Mouse (Mus musculus) heart, adult 9 months (tissue): ENCODE measurements at regions not wholly inside any gene's neighbourhood (a gene's known extent, or its start where the extent isn't known, plus 50 kb on each side); places are given as distances from the start of the nearest gene placed in this dataset.

Experiments used
- DNase-seq, 2 experiments: peaks; one replicate each; pipeline ENCODE4 v3.0.0; 2022; ENCODE audit warnings: low spot score in 2 of 2

DNA sequence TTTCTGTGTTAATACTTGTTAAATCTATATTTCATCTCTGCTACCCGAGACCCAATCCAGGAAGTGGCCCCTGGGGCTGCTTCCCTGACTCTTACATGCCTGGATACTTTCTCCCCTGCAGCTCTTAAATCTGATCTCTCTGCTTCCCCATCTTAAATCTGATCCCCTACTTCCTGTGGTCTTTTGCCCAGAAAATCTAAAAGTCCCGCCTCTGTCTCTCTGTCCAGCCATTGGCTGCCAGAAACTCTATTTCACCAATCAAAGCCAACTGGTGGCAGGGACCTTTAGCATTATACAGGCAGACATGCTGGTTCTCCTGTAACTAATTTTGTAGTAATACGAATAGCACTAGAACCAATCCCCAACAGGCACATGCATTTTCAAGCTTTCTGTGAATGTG lies 59.0 kb upstream of the Ccdc91 start:
- DNase-seq, result no peak

DNA sequence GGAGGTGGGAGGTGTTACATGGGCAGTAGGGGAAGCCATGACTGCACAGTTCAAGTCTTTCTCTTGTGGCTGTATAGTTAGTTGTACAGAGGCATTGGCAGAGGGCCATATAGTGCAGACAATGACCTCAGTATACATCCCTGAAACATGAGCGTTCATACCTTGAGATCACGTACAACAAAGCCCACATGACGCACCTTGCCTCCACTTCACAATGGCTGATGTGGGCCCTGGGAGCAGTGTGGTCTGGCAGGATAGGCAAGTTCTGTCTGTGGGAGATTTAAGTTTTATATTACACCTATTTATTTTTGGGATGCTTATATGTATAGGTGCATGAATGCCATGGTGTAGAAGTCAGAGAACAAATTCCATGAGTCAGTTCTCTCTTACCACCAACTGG lies 61.9 kb upstream of the Ccdc91 start:
- no peak for DNase-seq

DNA sequence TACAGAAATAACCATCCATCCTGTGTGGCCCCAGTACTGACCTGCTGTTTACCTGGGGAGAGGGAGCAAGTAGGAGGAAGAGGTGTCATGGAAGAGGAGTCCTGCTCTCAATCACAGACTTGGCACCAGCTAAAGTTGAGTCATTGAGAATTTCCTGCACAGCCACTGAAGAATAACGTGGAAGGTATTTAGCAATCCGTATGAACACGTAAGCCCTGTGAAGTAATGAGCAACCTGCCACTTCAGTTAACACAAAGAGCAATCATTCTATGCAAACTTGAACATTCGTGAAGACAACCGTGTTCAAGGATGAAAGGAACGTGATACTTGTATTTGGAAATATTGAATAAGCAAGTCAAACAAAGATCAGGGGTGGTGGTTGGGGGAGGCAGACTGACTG lies 77.6 kb upstream of the Ccdc91 start:
- DNase-seq, result no peak

DNA sequence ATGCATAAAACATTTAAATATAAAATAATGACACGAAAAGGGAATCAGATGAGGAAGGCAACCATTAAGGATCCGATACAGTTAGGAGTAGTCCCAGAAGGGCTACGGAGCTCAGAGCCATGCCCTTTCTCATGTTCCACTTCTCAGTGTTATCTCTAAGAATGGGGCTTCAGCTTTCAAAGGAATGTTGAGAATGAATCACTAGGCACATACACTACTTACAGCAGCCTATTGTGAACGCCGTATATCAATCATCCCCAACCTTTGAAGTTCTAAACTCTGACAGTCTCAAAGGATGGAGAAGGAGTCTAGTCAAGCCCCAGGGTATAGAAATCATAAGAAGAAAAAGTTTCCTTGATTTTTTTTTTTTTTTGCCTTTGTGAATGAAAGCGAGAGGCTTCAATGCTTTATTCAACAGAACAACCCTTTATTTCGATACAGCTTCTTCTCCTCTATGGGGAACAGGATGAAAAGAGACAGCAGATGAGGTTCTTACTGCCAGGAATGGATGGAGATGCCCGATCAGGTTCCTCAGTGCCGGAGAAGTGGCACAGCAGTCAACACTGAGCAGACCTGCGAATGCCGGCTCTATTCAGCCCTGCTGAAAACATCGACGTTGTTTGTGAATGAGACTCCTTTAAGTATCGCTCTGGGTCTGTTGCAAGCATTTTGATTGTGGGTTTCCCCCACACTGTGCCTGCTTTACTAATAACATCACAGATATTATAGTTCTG lies 84.0 kb upstream of the Ccdc91 start:
- no peak for DNase-seq

DNA sequence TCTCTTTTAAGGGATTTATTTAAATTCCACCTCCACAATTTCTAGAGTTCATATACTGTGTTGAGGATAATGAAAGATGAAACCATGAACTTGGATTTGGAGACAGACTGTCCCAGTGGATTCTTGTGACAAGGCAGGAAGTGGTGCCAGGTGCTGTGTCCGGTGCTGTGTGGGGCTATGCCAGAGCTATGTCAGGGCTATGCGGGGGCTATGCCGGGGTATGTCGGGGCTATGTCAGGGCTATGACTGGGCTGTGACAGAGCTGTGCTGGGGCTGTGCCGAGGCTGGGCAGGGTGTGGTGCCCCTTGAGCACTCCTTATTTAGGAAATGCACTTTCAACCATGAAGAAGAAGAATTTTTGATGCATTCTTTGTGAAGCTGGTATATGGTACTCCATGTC lies 85.1 kb upstream of the Ccdc91 start:
- DNase-seq, result no peak

DNA sequence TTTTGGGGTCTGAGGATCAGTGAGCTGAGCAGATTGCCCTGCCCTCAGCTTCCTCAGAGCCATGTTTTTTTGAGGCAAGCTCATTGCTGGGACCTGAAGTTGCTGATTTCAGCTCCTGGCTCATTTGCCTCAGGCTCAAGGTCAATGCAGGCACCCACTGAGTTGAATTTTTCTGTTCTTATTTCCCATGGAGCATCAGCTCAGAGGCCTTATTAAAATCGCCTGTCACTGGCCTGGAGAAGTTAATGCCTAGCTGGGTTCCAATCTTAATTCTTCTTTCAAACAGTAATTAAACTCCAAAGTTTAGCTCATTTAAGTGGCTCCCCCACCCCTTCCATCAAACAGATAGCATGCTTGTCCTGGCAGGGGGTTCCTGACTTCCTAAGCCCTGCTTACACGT lies 86.9 kb upstream of the Ccdc91 start:
- DNase-seq, result no peak

DNA sequence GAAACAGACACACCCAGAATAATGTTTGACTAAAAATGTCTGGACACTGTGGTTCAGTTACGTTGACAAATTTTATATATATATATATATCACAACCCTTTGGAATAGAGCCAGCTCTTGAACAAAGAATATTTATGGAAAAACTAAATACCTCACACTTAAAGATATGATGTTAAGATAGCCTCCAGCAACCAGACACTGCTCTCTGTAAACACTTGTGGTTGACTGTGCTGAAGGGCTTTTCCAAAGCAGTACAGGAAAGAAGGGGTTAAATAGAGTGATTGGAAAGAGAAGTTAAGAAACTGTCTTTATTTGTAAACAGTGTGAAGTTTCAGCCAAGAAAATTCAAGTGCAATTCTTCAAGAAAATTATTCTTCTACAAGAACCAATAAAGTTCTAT lies 90.0 kb upstream of the Ccdc91 start:
- DNase-seq, result no peak

DNA sequence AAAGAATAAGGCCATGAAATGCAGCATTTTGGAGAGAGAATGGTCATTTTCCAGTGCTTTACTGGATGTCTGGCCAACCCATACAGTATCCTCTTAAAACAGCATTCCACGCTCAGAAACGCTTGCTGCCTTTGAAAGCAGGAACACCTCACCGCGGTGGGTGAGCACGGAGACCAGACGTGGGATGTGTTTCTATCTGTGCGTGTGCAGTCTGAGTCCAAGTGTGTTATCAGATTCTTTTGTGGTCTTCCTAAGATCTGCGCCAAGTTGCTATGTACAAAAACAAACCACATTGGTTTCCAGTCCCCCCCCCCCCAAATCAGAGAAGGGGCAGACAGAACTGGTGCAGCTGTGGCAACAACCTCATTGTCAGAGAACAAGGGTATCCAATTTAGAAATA lies 95.1 kb upstream of the Ccdc91 start:
- no peak for DNase-seq

DNA sequence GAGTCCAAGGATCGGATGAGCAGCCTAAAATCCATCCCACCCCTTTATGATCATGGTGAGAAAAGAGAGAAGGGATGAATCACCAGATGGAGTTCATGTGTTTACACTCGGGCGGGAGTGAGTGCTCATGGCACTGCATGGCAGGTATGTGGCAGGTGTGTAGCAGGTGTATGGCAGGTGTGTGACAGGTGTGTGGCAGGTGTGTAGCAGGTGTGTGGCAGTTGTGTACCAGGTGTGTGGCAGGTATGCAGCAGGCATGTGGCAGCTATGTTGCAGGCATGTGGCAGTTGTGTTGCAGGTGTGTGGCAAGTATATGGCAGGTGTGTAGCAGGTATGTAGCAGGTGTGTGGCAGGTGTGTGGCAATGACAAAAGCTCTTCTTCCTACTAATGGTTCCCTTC lies 97.9 kb upstream of the Ccdc91 start:
- no peak for DNase-seq

DNA sequence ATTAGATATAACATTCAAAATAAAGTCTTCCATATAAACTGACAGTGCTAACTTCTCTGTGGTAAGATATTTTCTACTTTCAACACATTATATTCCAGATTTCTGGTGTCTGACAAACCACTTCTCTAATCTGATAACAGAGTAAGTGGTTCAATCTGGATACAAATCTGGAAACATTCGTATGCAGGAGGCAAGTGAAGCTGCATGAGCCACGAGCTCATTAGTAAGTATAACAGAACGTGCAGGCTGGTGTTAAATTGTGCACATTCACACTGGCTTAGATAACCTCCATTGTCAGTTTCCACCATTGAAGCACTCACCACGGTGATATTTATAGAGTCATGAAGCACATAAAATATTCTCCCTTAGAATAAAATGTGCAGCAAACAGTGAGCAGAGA lies 103.9 kb upstream of the Ccdc91 start:
- DNase-seq, result no peak

DNA sequence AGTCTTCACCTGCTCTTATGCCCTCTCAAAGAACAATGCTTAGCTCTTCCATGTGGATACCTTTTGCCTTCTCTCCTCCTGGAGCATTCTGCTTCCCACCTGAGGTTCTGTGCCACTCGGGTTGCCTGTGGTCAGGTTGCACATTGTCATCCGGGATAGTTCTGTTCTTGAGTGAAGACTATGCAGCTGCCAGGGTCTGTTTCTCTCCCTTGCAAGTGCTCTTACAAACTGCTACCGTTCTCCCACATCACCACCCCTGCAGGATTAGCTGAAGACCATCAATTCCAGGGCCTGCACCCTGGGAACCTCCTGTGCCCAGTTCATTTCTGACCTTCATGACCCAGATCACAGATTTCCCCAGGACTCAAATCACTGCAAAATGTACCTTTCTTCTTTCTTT lies 104.3 kb upstream of the Ccdc91 start:
- no peak for DNase-seq

DNA sequence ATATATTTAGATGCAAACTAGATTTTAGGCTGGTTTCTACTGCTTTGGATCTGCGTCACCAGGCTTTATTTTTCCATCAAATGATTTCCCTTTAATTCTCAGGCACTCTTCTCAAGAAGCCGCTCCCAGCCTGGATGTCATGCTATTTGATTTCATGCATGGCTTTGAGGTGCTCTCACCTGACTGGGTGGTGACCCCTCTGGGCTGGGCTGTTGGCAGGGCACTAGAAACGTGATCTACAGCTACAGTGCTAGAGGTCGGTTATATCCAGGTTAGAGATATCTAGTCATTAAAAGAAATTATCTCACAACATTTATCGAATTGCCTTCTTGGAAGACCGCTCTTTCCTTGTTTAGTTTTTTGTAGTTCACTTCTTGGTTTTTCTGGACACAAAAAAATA lies 98.9 kb upstream of the Pthlh start:
- no peak for DNase-seq

DNA sequence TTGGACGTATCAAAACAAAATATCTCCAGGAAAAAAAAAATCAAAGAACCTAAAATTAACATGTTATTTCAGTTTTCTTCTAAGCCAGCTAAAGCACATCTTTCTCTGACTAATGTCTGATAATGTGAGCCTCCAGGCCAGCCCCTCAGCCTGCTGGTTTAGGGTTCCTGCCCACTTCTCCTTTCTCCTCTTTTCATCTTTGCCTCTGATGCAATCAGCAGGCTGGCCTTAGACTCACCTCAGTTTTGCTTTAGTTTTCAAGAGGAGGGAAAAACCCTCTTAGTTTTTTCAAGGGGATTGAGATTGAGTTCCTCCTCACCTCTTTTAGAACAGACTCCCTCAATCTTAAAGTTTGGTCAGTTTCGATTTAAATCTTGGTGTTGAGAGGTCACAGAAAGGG lies 93.0 kb upstream of the Pthlh start:
- no peak for DNase-seq

DNA sequence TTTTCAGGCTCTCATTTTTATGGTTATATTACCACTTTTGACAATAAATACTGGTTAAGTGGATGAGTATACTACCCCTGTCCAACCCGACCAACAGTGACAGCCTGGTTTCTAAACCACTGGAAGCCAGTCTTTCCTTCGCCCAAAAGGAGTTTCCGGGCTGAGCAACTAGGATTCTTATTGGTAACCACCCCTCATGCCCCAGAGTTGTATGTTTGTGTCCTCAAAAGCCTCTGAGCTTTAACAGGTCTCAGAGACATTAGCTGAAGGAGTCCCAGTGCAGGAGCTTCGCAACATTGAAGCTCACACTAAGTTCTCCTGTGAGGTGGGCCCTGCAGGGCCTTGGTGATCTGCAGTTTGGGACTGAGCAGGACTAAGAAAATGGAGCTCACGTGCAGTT lies 92.6 kb upstream of the Pthlh start:
- no peak for DNase-seq

DNA sequence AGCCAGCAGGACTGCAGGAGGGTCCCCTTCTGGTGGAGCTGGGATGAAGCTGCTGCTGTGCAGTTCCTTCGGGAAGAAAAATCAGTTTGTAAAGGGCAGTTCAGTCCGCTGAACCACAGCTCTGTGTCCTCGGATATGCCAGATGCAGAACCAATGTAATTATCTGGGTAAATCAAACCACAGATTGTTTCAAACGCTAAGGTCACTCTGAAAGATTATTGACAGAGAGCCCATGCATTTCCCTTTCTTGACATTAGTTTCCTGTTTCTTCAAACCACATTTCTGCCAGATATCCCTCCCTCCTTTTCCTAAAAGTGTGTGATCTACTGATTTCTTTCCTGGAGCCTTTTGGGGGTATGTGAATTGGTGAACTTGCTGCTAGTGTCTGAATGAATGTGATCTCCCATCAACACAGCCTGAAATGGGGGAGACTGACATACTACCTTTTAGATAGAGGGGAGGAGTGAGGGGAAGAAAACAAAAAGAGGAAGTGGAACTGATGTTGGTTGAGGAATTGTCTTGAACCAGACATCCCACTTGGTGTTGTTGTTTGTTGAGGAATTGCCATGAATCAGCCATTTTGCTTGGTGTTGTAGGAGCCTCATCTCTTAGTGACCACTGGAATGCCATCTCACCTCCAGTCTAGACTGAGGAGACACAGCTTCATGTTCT lies 85.7 kb upstream of the Pthlh start:
- DNase-seq, result no peak

DNA sequence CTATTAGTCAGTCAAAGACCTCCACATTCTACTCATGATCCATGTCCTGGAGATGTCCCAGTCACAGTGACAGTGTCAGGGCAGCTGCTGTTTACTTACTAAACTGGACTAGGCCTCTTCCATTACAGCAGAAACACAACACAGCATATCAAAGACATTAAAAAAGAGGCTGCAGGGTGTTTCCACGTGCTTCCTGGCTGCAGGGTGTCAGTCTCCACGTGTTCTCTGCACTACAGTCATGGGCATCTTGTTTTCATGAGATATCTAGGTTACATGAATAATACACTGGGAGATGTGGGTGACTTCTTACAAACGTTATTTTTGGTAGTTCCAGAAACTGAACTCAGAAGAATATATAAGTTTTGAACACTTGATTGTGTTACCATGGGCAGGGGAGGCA lies 84.6 kb upstream of the Pthlh start:
- DNase-seq, result no peak

DNA sequence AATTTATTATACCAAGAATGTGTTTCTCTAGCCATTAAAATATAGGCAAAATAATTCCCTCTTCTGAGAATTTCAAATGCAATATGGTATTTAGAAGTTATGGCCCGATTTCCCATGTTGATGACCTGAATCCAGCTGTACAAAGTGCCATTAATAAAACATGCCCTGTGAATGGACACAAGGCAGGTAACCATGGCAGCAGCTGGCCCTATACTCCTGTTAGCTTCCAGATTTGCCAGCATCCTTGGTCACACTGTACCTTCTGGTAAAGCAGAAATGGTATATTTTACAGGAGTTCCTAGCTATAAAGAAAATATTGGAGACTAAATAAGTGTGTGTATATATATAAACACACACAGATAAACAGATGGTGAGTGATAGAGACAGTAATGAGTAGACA lies 77.1 kb upstream of the Pthlh start:
- DNase-seq, result no peak

DNA sequence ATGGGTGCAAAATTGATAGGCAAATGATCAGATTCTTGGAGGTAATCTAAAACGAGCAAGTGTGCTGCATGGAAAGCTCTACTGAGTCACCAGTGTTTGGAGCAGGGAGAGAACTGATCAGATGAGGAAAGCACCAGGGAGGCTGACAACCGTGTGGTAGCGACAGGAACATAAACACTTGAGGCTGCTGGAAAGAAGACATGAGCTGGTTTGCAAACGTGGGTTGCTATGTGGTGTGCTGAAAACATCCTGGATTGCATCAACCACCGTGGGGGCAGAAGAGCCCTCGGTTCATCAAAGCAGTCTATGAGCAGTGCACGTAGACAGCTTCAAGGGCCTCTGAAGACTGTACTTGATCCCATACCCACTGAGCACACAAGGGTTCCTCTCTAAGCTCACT lies 69.0 kb upstream of the Pthlh start:
- DNase-seq, result no peak

DNA sequence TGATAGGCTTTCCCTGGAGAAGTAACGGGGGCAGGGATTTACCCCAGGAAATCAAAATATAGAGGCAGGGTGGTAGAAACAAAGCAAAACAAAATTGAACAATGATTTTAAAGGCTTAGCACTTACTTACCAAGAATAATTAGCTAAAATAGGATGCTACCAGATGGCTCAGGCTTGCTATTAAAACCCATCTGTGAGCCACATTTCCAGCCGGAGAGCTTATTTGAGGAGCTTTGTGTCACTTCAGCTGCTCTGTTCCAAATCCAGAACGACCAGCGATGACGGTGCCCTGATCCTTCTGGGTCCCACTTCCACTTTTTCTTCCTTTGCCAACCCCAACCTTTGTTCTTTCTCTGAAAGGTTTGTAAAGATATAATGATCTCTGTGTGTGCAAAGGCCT lies 65.2 kb upstream of the Pthlh start:
- DNase-seq, result no peak

DNA sequence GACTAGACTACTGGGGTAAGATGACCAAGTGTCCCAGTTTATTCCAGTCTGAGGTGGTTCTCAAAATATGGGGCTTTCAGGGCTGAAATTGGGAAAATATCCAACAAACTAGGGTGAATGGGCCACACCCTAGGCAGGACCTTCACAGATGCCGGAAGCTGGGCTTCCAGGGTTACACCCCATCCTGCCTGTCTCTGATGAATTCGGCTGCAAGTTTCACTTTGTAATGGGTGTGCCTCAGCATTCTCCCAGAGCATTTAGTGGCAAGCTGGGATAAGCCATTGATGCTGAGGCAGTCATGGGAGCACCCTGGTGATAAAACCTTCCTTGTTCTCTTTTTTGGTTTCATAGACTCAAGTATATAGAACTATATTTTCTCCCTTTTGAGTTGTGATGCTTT lies 60.4 kb upstream of the Pthlh start:
- peak; percentile 9 for DNase-seq

DNA sequence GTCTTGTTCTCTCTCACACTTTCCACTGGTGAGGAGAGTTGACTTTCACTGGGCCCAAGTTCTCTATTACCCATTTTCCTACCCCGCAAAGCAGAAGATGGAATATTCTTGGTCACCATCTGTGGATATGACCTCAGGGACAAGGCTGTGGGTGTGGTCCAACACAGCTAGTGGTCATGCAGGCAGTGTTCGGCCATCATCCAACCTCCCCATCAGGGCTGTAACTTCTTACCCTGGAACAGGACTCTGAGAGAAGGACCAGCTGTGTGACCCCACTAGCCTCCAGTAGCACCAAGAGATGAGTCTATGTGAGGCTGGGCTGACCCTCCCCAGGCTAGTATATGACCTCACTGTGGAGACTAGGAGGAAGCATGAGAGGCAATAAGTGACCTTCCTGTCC lies 54.1 kb upstream of the Pthlh start:
- peak; percentile 41 to 47 for DNase-seq

DNA sequence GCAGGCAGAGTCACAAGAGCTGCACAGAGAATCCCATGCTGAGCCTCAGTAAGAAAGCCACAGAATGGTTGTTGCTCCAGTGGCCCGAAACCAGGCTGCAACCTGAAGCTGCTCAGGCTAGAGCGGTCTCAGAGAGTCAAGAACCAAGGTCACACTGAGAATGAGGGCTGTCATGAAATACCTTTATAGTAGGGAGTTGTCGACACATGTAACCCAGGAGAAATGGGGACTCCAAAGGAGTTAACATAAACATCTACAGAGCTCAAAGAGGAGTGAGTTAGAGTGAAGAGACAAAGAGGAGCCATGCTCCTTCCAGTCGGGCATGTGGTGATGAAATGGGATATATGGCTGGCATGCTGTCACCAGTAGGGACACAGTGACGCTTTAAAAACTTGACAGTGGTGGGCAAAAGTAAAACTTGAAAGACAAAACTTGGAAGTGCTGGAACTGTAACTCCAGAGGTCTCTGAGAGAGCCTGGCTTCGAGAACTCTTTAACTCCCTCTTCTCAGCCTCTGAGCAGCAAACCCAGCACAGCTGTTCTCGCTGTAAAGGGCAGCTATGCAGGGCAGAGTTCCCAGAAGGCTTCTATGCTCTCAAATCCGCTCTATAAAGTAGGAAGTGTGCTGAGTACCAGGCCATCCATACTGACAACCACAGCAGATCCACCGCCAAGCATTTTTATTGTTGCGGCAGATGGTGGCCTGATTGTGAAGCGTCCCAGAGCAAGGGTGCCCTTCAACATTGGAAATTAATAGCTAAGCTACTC lies 52.9 kb upstream of the Pthlh start:
- DNase-seq, result no peak

DNA sequence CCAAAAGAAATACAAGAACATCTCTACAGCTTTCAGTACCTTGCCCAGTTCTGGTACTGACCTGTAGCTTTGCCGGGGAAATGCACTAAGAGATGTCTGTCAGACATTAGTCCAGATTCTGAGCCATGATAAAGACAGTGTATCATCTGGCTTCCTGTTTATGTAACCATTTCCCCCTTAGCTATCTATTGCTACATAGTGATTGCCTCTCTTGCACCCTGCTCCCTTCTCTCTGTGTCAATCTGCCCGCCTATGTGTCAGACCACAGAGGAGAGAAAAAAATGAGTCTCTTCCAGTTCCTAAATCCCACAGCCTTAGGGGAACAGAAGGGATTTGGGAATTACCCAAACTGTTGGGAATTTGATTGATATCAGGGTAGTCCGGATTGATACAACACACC lies 52.2 kb upstream of the Pthlh start:
- no peak for DNase-seq
